Mouse (Mus musculus) kidney, postnatal 0 days (tissue): ENCODE measurements around the gene 1700102P08Rik. TPM values are rescaled to one million over a fixed set of nuclear protein-coding genes. Genes with fewer than 3 reads are reported as not detected.
A peak's percentile ranks its signal among the peaks of the same experiment; 100 is the strongest.

Experiments used
- ATAC-seq: fragments of 200-750 bp; cut with Nextera tagmentation; replicated peaks from 2 replicates; pipeline ENCODE4 v1.8.0; 2017; ENCODE audit warnings: low read depth, moderate number of reproducible peaks, moderate TSS enrichment, moderate library complexity; ENCODE audit not compliant: low FRiP score
- DNase-seq: peaks from one replicate; pipeline ENCODE4 v3.0.0-alpha.2; 2016; ENCODE audit warnings: low spot score
- H3K27ac ChIP-seq: fragments of 300-500 bp; sonication (generic); 2 replicates; pipeline ENCODE4 v1.5.1; 2014; ENCODE audit warnings: mild to moderate bottlenecking
- H3K27me3 ChIP-seq: fragments of 300-500 bp; sonication (generic); 2 replicates; pipeline ENCODE4 v1.6.1; 2014; ENCODE audit warnings: low read length, mixed read lengths; ENCODE audit not compliant: insufficient read depth
- H3K36me3 ChIP-seq: fragments of 300-500 bp; sonication (generic); 2 replicates; pipeline ENCODE4 v1.6.1; 2014; ENCODE audit warnings: low read length, mixed read lengths; ENCODE audit not compliant: insufficient read depth
- H3K4me1 ChIP-seq: fragments of 300-500 bp; sonication (generic); replicated peaks from 2 replicates; pipeline ENCODE4 v1.6.1; 2014; ENCODE audit warnings: antibody characterized with exemption, low read length, mixed read lengths; ENCODE audit not compliant: insufficient read depth
- H3K4me2 ChIP-seq: fragments of 300-500 bp; sonication (generic); 2 replicates; pipeline ENCODE4 v1.6.1; 2014; ENCODE audit warnings: mild to moderate bottlenecking, low read length, moderate library complexity, mixed read lengths
- H3K4me3 ChIP-seq: fragments of 300-500 bp; sonication (generic); replicated peaks from 2 replicates; pipeline ENCODE4 v1.5.1; 2014; ENCODE audit warnings: low read depth, low read length
- H3K9ac ChIP-seq: fragments of 300-500 bp; sonication (generic); 2 replicates; pipeline ENCODE4 v1.6.1; 2014; ENCODE audit warnings: low read depth, low read length
- H3K9me3 ChIP-seq: fragments of 300-500 bp; sonication (generic); replicated peaks from 2 replicates; pipeline ENCODE4 v1.6.1; 2016; ENCODE audit warnings: low read length, inconsistent platforms, mixed read lengths
- CTCF ChIP-seq: IDR thresholded peaks from 2 replicates; pipeline ENCODE4 v1.5.1; 2016; ENCODE audit warnings: antibody characterized with exemption, low read depth, mild to moderate bottlenecking, moderate library complexity
- WGBS: fragments of 180-500 bp; shearing (Covaris S2); extraction: QIAGEN DNeasy Blood & Tissue Kit; methylation state at CpG from one replicate; pipeline ENCODE4 v1.1.7; 2014; 5-methylcytosine and 5-hydroxymethylcytosine counted together
- polyA plus RNA-seq: library from polyadenylated mRNA; unstranded; fragments of >200 nt; fragmentation: Nextera tagmentation; extraction: Ambion mirVana; gene quantifications from 2 replicates; pipeline ENCODE4 v1.2.1, GENCODE M21; 2015

The 1700102P08Rik gene
- polyA plus RNA-seq, 1 experiment from 2014 or later, result 0.66 TPM

GRCm38 (mm10) chr9:108428384-108428783 lies 35.8 kb downstream of the 1700102P08Rik start, which contains the start of gene Ccdc36:
Gene Ccdc36 (minus strand): TSS chr9:108428484.
- no peaks in the 10 kb centered on the region for H3K4me1 ChIP-seq
- no peaks in the 10 kb centered on the region for H3K9me3 ChIP-seq
- no peak within 1 kb of the TSS for H3K27ac ChIP-seq
- H3K9ac ChIP-seq, result no peak within 1 kb of the TSS
- TF ChIP-seq CTCF, result no peak
- H3K4me3 ChIP-seq, result no peak within 1 kb of the TSS
- no peak within 1 kb of the TSS for H3K4me2 ChIP-seq
- ATAC-seq, result no peak
- H3K27me3 ChIP-seq, result no peaks in the 10 kb centered on the region
- DNase-seq, result no peak
- no peaks in the 10 kb centered on the region for H3K36me3 ChIP-seq

- H3K36me3 ChIP-seq, result no peaks in the 10 kb centered on the region
- H3K4me1 ChIP-seq, result no peaks in the 10 kb centered on the region
- 0 out of 2 replicates have a peak overlapping the region, but pooled peaks have one; percentile 1 for H3K9ac ChIP-seq
- H3K27ac ChIP-seq, result no peak overlapping the region
- H3K9me3 ChIP-seq, result no peaks in the 10 kb centered on the region
- peak overlapping the region; percentile 53 for H3K4me2 ChIP-seq
- ATAC-seq (peak; percentile 63; the same call in 1 of the 2 replicates), DNase-seq (peak; percentile 73)
- no peak for TF ChIP-seq CTCF
- WGBS, result 52% methylated on average over 32 of the region's 32 CpGs
- no peaks in the 10 kb centered on the region for H3K27me3 ChIP-seq
- peak overlapping the region; percentile 26 for H3K4me3 ChIP-seq
Observed at GRCm38 (mm10) chr9:108431431-108432067, 38.9 kb downstream of the 1700102P08Rik start.

DNA sequence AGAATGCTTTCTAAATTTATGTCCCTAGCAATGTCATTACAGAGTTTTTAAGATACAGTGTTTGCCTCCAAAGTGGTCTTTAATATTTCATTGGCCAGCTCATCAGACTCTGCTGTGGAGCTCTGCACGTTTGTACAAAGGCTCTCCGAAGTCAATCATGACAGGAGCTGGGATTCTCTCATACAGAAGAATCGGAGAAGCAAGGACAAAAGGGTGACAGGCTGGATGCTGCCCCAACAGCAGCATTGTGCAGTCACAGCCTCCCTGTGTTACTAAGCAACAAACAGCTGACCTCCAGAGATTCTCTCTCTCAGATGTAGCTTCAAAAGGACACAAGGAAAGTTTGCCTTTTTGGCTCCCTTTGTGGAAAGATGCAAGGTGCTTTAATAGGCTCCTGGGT lies 43.6 kb downstream of the 1700102P08Rik start, which contains the start of gene BC048562:
Gene BC048562 (plus strand): TSS at position 301 of the 400 bp plus-strand sequence.
- WGBS, result 74% methylated on average over 3 of the region's 3 CpGs
- TF ChIP-seq CTCF, result no peak
- DNase-seq (no peak), ATAC-seq (no peak)
- no peaks in the 10 kb centered on the region for H3K27me3 ChIP-seq
- no peaks in the 10 kb centered on the region for H3K4me1 ChIP-seq
- no peak within 1 kb of the TSS for H3K4me2 ChIP-seq
- no peak within 1 kb of the TSS for H3K9ac ChIP-seq
- no peaks in the 10 kb centered on the region for H3K36me3 ChIP-seq
- H3K27ac ChIP-seq, result no peak within 1 kb of the TSS
- no peaks in the 10 kb centered on the region for H3K9me3 ChIP-seq
- H3K4me3 ChIP-seq, result no peak within 1 kb of the TSS

- Histone ChIP-seq H3K9ac (no peak overlapping the region), H3K4me1 (no peaks in the 10 kb centered on the region), H3K4me3 (no peak overlapping the region), H3K36me3 (no peaks in the 10 kb centered on the region), H3K27me3 (no peaks in the 10 kb centered on the region), H3K9me3 (no peaks in the 10 kb centered on the region), H3K4me2 (no peak overlapping the region), H3K27ac (no peak overlapping the region)
- ATAC-seq (no peak), DNase-seq (no peak)
- no peak for TF ChIP-seq CTCF
- WGBS, result 81% methylated on average over 6 of the region's 6 CpGs
Observed at GRCm38 (mm10) chr9:108439176-108439575, 46.6 kb downstream of the 1700102P08Rik start.

DNA sequence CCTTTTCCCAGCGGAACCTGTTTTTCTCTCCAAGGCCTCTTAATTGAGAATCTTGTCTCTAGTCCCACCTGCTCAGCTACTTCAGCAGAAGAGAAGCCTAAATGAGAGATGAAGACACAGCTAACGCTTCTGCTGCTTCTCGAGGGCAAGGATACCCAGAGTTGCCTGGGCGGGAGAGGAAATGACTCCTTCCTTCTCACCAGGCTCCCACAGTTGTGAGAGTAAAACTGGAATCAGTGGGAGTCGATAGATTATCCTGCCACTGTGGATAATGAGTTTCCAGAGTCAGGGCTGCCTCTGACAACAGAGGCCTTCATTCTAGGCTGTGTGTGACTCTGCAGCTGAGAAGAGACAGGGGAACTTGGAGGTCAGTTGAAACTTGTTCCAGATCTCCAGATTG lies 47.9 kb downstream of the 1700102P08Rik start:
- Histone ChIP-seq H3K4me2 (no peak overlapping the region), H3K4me1 (no peaks in the 10 kb centered on the region), H3K27me3 (no peaks in the 10 kb centered on the region), H3K36me3 (no peaks in the 10 kb centered on the region), H3K4me3 (no peak overlapping the region), H3K27ac (no peak overlapping the region), H3K9ac (no peak overlapping the region), H3K9me3 (no peaks in the 10 kb centered on the region)
- no peak for TF ChIP-seq CTCF
- ATAC-seq (no peak), DNase-seq (no peak)
- 73% methylated on average over 5 of the region's 5 CpGs for WGBS

- no peak for DNase-seq
- H3K27ac ChIP-seq, result no peak overlapping the region
Observed at GRCm38 (mm10) chr9:108441236-108441919, 48.8 kb downstream of the 1700102P08Rik start.

More at GRCm38 (mm10) chr9:108441236-108441919, 48.8 kb downstream of the 1700102P08Rik start:
- H3K4me2 ChIP-seq, result no peak overlapping the region
- H3K9ac ChIP-seq, result no peak overlapping the region
- no peaks in the 10 kb centered on the region for H3K9me3 ChIP-seq
- no peaks in the 10 kb centered on the region for H3K27me3 ChIP-seq
- ATAC-seq, result no peak
- no peak overlapping the region for H3K4me3 ChIP-seq
- TF ChIP-seq CTCF, result no peak
- H3K36me3 ChIP-seq, result no peaks in the 10 kb centered on the region
- H3K4me1 ChIP-seq, result no peaks in the 10 kb centered on the region
- WGBS, result 81% methylated on average over 11 of the region's 11 CpGs
